8 mouse cellular contexts compared by ENCODE assay signal in genomic region chr7:127207374-127208294, GRCm38 (mm10). TPM values are rescaled to one million over a fixed set of nuclear protein-coding genes. Genes with fewer than 3 reads are reported as not detected.
DNase-seq lines count a peak whose midpoint lies in the region; ATAC-seq and TF ChIP-seq lines count a peak whose summit lies in the region.

No protein-coding gene starts in this region.

- no peaks in the 10 kb centered on the region for H3K9me3 ChIP-seq in kidney, embryonic 14.5 days (ENCODE audit: control insufficient read depth, low read length)
- H3K9me3 ChIP-seq in G1E (replicated peaks): no peaks in the 10 kb centered on the region
- H3K9me3 ChIP-seq in embryonic facial prominence, embryonic 11.5 days (replicated peaks; ENCODE audit: control insufficient read depth, low read length): no peaks in the 10 kb centered on the region
- H3K9me3 ChIP-seq in hindbrain, embryonic 14.5 days (ENCODE audit: control insufficient read depth, low read length): no peaks in the 10 kb centered on the region
- no peaks in the 10 kb centered on the region for H3K9me3 ChIP-seq in lung, embryonic 15.5 days

- DNase-seq in kidney, adult 18-20 months: no peak
- DNase-seq in G1E (ENCODE audit: low spot score): no peak
- DNase-seq in embryonic facial prominence, embryonic 11.5 days (ENCODE audit: low spot score): peak; percentile 30
- no peak for DNase-seq in hindbrain, embryonic 14.5 days (ENCODE audit: low spot score)
- peak; percentile 62 to 84 for DNase-seq in spleen, postnatal 4 days (ENCODE audit: low spot score in 2 of 2)
- DNase-seq in gastrocnemius, postnatal 25 days: no peak

- H3K4me2 ChIP-seq in kidney, embryonic 14.5 days (replicated peaks; ENCODE audit: low read depth, low read length): peak overlapping the region; percentile 75
- peak overlapping the region; percentile 89 for H3K4me2 ChIP-seq in embryonic facial prominence, embryonic 11.5 days (ENCODE audit: low read depth, low read length)
- H3K4me2 ChIP-seq in hindbrain, embryonic 14.5 days (replicated peaks): peak overlapping the region; percentile 100
- H3K4me2 ChIP-seq in lung, embryonic 15.5 days: peak overlapping the region; percentile 89

- H3K9ac ChIP-seq in kidney, embryonic 14.5 days (ENCODE audit: low read depth, low read length): peak overlapping the region; percentile 89
- peak overlapping the region; percentile 89 for H3K9ac ChIP-seq in embryonic facial prominence, embryonic 11.5 days (replicated peaks; ENCODE audit: low read length)
- H3K9ac ChIP-seq in hindbrain, embryonic 14.5 days: peak overlapping the region; percentile 92
- H3K9ac ChIP-seq in lung, embryonic 15.5 days: peak overlapping the region; percentile 93

- WGBS in kidney, embryonic 14.5 days: under 1% methylated on average over 51 of the region's 53 CpGs
- under 1% methylated on average over 45 of the region's 53 CpGs for WGBS in embryonic facial prominence, embryonic 11.5 days
- 1% methylated on average over 51 of the region's 53 CpGs for WGBS in hindbrain, embryonic 14.5 days
- under 1% methylated on average over 52 of the region's 53 CpGs for WGBS in lung, embryonic 15.5 days

- H3K4me3 ChIP-seq in kidney, embryonic 14.5 days (ENCODE audit: low read length): peak overlapping the region; percentile 87
- peak overlapping the region; percentile 76 for H3K4me3 ChIP-seq in G1E (ENCODE audit: low read depth, low read length)
- H3K4me3 ChIP-seq in embryonic facial prominence, embryonic 11.5 days (ENCODE audit: low read depth, low read length): peak overlapping the region; percentile 92
- H3K4me3 ChIP-seq in hindbrain, embryonic 14.5 days (replicated peaks; ENCODE audit: low read length): peak overlapping the region; percentile 97
- H3K4me3 ChIP-seq in lung, embryonic 15.5 days: peak overlapping the region; percentile 78

- H3K4me1 ChIP-seq in kidney, embryonic 14.5 days (ENCODE audit: control insufficient read depth, insufficient read depth, low read length): peaks cover 17% of the 10 kb centered on the region
- peaks cover 65% of the 10 kb centered on the region for H3K4me1 ChIP-seq in G1E (ENCODE audit: insufficient read depth, low read depth, low read length)
- no peaks in the 10 kb centered on the region; the same call in 1 of the 2 replicates for H3K4me1 ChIP-seq in embryonic facial prominence, embryonic 11.5 days (ENCODE audit: control insufficient read depth, insufficient read depth, low read length)
- H3K4me1 ChIP-seq in hindbrain, embryonic 14.5 days (replicated peaks; ENCODE audit: control insufficient read depth, insufficient read depth, low read length): peaks cover 26% of the 10 kb centered on the region
- H3K4me1 ChIP-seq in lung, embryonic 15.5 days: peaks cover 25% of the 10 kb centered on the region

- peak; percentile 7; the same call in 1 of the 2 replicates for ATAC-seq in kidney, embryonic 14.5 days (ENCODE audit: low FRiP score, low TSS enrichment)
- ATAC-seq in G1E (ENCODE audit: extremely low read depth, insufficient number of reproducible peaks, low FRiP score, poor library complexity, severe bottlenecking): no peak
- ATAC-seq in embryonic facial prominence, embryonic 11.5 days (replicated peaks; ENCODE audit: insufficient number of reproducible peaks, low FRiP score, low TSS enrichment, low read depth): peak; percentile 22; the same call in 1 of the 2 replicates
- no peak for ATAC-seq in hindbrain, embryonic 14.5 days (ENCODE audit: low FRiP score)
- peak; percentile 6 for ATAC-seq in lung, embryonic 15.5 days (ENCODE audit: borderline replicate concordance, extremely low read depth, low FRiP score, low TSS enrichment)

- H3K27ac ChIP-seq in kidney, embryonic 14.5 days (ENCODE audit: low read depth, low read length): peak overlapping the region; percentile 85
- H3K27ac ChIP-seq in embryonic facial prominence, embryonic 11.5 days (replicated peaks; ENCODE audit: low read depth, low read length): peak overlapping the region; percentile 71
- H3K27ac ChIP-seq in hindbrain, embryonic 14.5 days: peak overlapping the region; percentile 84
- peak overlapping the region; percentile 85 for H3K27ac ChIP-seq in lung, embryonic 15.5 days

- TF ChIP-seq CTCF in G1E (IDR thresholded peaks at IDR 0.05; ENCODE audit: low read depth, low read length): no peak

- peaks cover 15% of the 10 kb centered on the region for H3K36me3 ChIP-seq in kidney, embryonic 14.5 days (ENCODE audit: control insufficient read depth, insufficient read depth, low read length)
- H3K36me3 ChIP-seq in G1E (replicated peaks): peaks cover 33% of the 10 kb centered on the region
- no peaks in the 10 kb centered on the region; the same call in 1 of the 2 replicates for H3K36me3 ChIP-seq in embryonic facial prominence, embryonic 11.5 days (replicated peaks; ENCODE audit: control insufficient read depth, insufficient read depth, low read depth, low read length)
- H3K36me3 ChIP-seq in hindbrain, embryonic 14.5 days (replicated peaks; ENCODE audit: control insufficient read depth, insufficient read depth): peaks cover 18% of the 10 kb centered on the region
- peaks cover 13% of the 10 kb centered on the region for H3K36me3 ChIP-seq in lung, embryonic 15.5 days

- H3K27me3 ChIP-seq in kidney, embryonic 14.5 days (ENCODE audit: control insufficient read depth, insufficient read depth, low read length): no peaks in the 10 kb centered on the region
- H3K27me3 ChIP-seq in G1E (ENCODE audit: insufficient read depth, low read length): no peaks in the 10 kb centered on the region
- no peaks in the 10 kb centered on the region for H3K27me3 ChIP-seq in embryonic facial prominence, embryonic 11.5 days (ENCODE audit: control insufficient read depth, insufficient read depth, low read length)
- H3K27me3 ChIP-seq in hindbrain, embryonic 14.5 days (ENCODE audit: control insufficient read depth, insufficient read depth, low read length): no peaks in the 10 kb centered on the region
- no peaks in the 10 kb centered on the region for H3K27me3 ChIP-seq in lung, embryonic 15.5 days

RNA-seq across cellular contexts. Expression of gene Tbc1d10b, which starts 0.6 kb away (rescaled TPM):
- polyA plus RNA-seq in kidney, embryonic 14.5 days (2014; fragmentation: Nextera tagmentation; extraction: Ambion mirVana): 13.5 and 19.7 TPM in 2 replicates
- total RNA-seq in G1E (2014; fragmentation: Nextera tagmentation) (19.5 and 26.7 TPM in 2 replicates), G1E (2017) (38.3 and 40.1 TPM in 2 replicates)
- polyA plus RNA-seq in G1E (2012): 72.0 and 74.1 TPM in 2 replicates
- polyA plus RNA-seq in embryonic facial prominence, embryonic 11.5 days (2014; fragmentation: Nextera tagmentation; extraction: Ambion mirVana): 15.8 and 19.2 TPM in 2 replicates
- 24.6 and 33.0 TPM in 2 replicates for polyA plus RNA-seq in hindbrain, embryonic 14.5 days (2014; fragmentation: Nextera tagmentation; extraction: Ambion mirVana)
- 27.0 and 29.8 TPM in 2 replicates for polyA plus RNA-seq in lung, embryonic 15.5 days (2015; fragmentation: Nextera tagmentation; extraction: Ambion mirVana)
- 10 to 100 TPM; 32.8 to 34.1 TPM for total RNA-seq in gastrocnemius, postnatal 25 days (2021)

RNA-seq across cellular contexts. Expression of gene Mylpf, which starts 1.1 kb away (rescaled TPM):
- 10.3 and 11.2 TPM in 2 replicates for polyA plus RNA-seq in kidney, embryonic 14.5 days (2014; fragmentation: Nextera tagmentation; extraction: Ambion mirVana)
- total RNA-seq in G1E (2014; fragmentation: Nextera tagmentation) (2.6 TPM in 1 of 2 replicates, not detected in the other), G1E (2017) (2.8 TPM in 2 replicates)
- 0.44 and 0.94 TPM in 2 replicates for polyA plus RNA-seq in G1E (2012)
- polyA plus RNA-seq in embryonic facial prominence, embryonic 11.5 days (2014; fragmentation: Nextera tagmentation; extraction: Ambion mirVana): 19.8 and 22.8 TPM in 2 replicates
- 2.2 and 2.8 TPM in 2 replicates for polyA plus RNA-seq in hindbrain, embryonic 14.5 days (2014; fragmentation: Nextera tagmentation; extraction: Ambion mirVana)
- 14.0 and 21.2 TPM in 2 replicates for polyA plus RNA-seq in lung, embryonic 15.5 days (2015; fragmentation: Nextera tagmentation; extraction: Ambion mirVana)
- over 10,000 TPM; 49,123 to 49,891 TPM for total RNA-seq in gastrocnemius, postnatal 25 days (2021)

RNA-seq across cellular contexts. Expression of gene Cd2bp2, which starts 11.8 kb away (rescaled TPM):
- polyA plus RNA-seq in kidney, embryonic 14.5 days (2014; fragmentation: Nextera tagmentation; extraction: Ambion mirVana): 41.0 and 57.6 TPM in 2 replicates
- 23.3 and 37.2 TPM in 2 replicates for total RNA-seq in G1E (2014; fragmentation: Nextera tagmentation)
- 79.3 and 84.6 TPM in 2 replicates for total RNA-seq in G1E (2017)
- polyA plus RNA-seq in G1E (2012): 71.8 and 73.7 TPM in 2 replicates
- 71.8 and 74.0 TPM in 2 replicates for polyA plus RNA-seq in embryonic facial prominence, embryonic 11.5 days (2014; fragmentation: Nextera tagmentation; extraction: Ambion mirVana)
- polyA plus RNA-seq in hindbrain, embryonic 14.5 days (2014; fragmentation: Nextera tagmentation; extraction: Ambion mirVana): 63.7 and 64.9 TPM in 2 replicates
- 61.7 and 63.6 TPM in 2 replicates for polyA plus RNA-seq in lung, embryonic 15.5 days (2015; fragmentation: Nextera tagmentation; extraction: Ambion mirVana)
- total RNA-seq in gastrocnemius, postnatal 25 days (2021): 10 to 100 TPM; 26.2 to 28.2 TPM

RNA-seq across cellular contexts. Expression of gene Zfp553, which starts 25.2 kb away (rescaled TPM):
- 23.0 and 26.2 TPM in 2 replicates for polyA plus RNA-seq in kidney, embryonic 14.5 days (2014; fragmentation: Nextera tagmentation; extraction: Ambion mirVana)
- 11.7 and 20.0 TPM in 2 replicates for total RNA-seq in G1E (2014; fragmentation: Nextera tagmentation)
- total RNA-seq in G1E (2017): 22.0 and 25.2 TPM in 2 replicates
- polyA plus RNA-seq in G1E (2012): 25.3 and 26.2 TPM in 2 replicates
- polyA plus RNA-seq in embryonic facial prominence, embryonic 11.5 days (2014; fragmentation: Nextera tagmentation; extraction: Ambion mirVana): 20.9 and 22.5 TPM in 2 replicates
- 25.0 TPM in 2 replicates for polyA plus RNA-seq in hindbrain, embryonic 14.5 days (2014; fragmentation: Nextera tagmentation; extraction: Ambion mirVana)
- polyA plus RNA-seq in lung, embryonic 15.5 days (2015; fragmentation: Nextera tagmentation; extraction: Ambion mirVana): 36.8 and 37.4 TPM in 2 replicates
- 1 to 10 TPM; 4.0 to 4.2 TPM for total RNA-seq in gastrocnemius, postnatal 25 days (2021)

RNA-seq across cellular contexts. Expression of gene Sept1, which starts 25.3 kb away (rescaled TPM):
- polyA plus RNA-seq in kidney, embryonic 14.5 days (2014; fragmentation: Nextera tagmentation; extraction: Ambion mirVana): 18.5 and 21.6 TPM in 2 replicates
- total RNA-seq in G1E (2014; fragmentation: Nextera tagmentation): 128 and 141 TPM in 2 replicates
- total RNA-seq in G1E (2017): 51.1 and 54.9 TPM in 2 replicates
- 263 and 305 TPM in 2 replicates for polyA plus RNA-seq in G1E (2012)
- 21.0 and 24.6 TPM in 2 replicates for polyA plus RNA-seq in embryonic facial prominence, embryonic 11.5 days (2014; fragmentation: Nextera tagmentation; extraction: Ambion mirVana)
- polyA plus RNA-seq in hindbrain, embryonic 14.5 days (2014; fragmentation: Nextera tagmentation; extraction: Ambion mirVana): 8.3 and 9.2 TPM in 2 replicates
- polyA plus RNA-seq in lung, embryonic 15.5 days (2015; fragmentation: Nextera tagmentation; extraction: Ambion mirVana): 21.7 and 28.9 TPM in 2 replicates
- 1 to 10 TPM; 1.5 to 1.7 TPM for total RNA-seq in gastrocnemius, postnatal 25 days (2021)

Comparison
In these comparisons a context has a peak if more than half of its experiments do, and no peak if none do; other contexts are left out.
1. ATAC-seq: peak in kidney, embryonic 14.5 days (single experiment), embryonic facial prominence, embryonic 11.5 days (single experiment) and lung, embryonic 15.5 days (single experiment); none in G1E (single experiment) and hindbrain, embryonic 14.5 days (single experiment).
2. DNase-seq: peak in embryonic facial prominence, embryonic 11.5 days (single experiment) and spleen, postnatal 4 days (2 of 2); none in kidney, adult 18-20 months (single experiment), G1E (single experiment), hindbrain, embryonic 14.5 days (single experiment) and gastrocnemius, postnatal 25 days (single experiment).
3. Peak in every context shown above with its lines, with median percentiles within 50 percentile points of each other: H3K27ac ChIP-seq, H3K4me2 ChIP-seq, H3K4me3 ChIP-seq and H3K9ac ChIP-seq.